Mouse (Mus musculus) lung, adult 18-20 months (tissue): Measurements from ENCODE around the gene Zfp536.
A peak's percentile ranks its signal among the peaks of the same experiment; 100 is the strongest.
"Not testable (repeated sequence)": the region's sequence is repeated elsewhere in the genome, so short reads cannot be mapped to it uniquely, and the experiment has no call there.

ENCODE experiments used
- DNase-seq, 2 experiments: peaks; one replicate each; pipeline ENCODE4 v3.0.0; 2022; ENCODE audit warnings: mixed read lengths in 2 of 2

The Zfp536 gene

DNA sequence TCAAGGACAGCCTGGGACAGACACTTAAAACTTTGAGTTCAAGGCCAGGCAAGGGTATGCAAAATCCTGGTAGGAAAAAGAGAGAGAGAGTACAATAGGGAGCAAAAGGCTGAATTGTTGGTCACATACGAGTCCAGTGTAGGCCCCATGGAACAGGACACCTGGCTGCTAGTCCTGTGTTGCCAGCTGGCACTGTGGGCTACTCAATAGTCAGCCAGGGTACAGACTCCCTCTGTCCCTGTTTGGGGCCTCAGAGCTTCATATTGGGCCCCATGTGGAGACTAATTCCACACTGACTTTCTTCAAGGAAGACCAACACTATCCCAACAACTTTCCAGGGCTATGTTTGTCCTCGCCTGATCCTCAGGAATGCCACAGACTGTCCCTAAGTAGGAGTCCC lies 87.1 kb downstream of the Zfp536 start:
- no peak for DNase-seq

DNA sequence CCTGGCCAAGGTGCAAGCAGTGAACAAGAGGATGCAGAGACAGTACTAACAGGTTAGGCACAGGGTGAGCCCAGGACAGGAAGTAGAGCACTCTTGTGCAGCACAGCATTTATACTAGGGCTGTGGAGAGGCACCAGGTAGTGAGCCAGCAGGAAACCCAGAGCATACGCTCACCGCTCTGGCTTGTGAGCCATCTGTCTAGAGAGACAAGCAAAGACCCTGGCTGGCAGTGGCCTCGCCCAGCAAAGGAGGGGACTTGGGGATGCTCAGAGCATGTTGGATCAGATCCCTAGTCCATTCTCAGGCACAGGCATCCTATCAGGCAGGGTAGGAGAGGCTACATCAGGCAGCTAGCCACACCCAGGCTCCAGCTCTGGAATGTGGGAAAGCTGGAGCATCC lies 88.2 kb downstream of the Zfp536 start:
- DNase-seq = no peak

- DNase-seq = no peak
Measured at GRCm38 (mm10) chr7:37681335-37681734, 92.1 kb downstream of the Zfp536 start.

GRCm38 (mm10) chr7:37663676-37664365 lies 109.6 kb downstream of the Zfp536 start:
- no peak for DNase-seq

DNA sequence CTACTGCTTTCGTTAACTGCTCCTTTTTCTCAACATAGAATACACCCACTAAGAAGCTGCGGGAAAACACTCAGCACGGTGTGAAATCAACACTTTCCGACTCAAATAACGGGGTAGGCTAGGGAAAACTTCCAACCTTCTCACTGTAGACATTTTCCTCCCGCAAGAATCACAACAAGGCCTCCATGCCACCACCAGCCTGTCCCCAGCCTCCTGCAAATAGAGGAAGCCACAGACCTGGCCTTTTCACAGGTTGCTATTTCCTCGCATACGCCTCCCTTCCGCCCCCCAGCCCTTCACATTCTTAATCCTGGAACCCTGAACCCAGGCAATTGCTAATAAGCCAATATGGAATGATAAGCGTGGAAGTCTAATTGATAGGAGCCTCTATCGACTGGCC lies 124.8 kb downstream of the Zfp536 start:
- no peak for DNase-seq

- no peak for DNase-seq
Measured at GRCm38 (mm10) chr7:37647917-37648615, 125.4 kb downstream of the Zfp536 start.

- no peak for DNase-seq
Measured at GRCm38 (mm10) chr7:37639740-37640397, 133.6 kb downstream of the Zfp536 start.

DNA sequence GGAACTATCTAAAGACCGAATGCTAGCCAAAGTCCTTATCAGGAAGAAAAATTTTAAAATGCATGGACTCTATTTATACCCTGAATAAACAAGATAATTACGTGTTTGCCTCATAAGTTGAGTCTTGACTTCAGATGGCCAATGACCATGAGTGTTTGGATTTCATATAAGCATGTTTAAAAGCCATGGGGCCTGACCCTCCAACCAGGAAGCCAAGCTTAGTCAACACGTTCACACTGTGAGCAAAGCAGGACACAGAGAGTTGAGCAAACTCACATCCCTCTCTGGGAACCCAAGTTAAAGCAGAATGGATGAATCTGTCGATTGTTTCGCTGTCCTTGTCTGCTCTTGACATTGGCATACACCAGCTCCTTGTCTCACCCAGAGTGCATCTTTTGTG lies 138.6 kb downstream of the Zfp536 start:
- DNase-seq = no peak

GRCm38 (mm10) chr7:37630410-37630809 lies 143.0 kb downstream of the Zfp536 start:
- DNase-seq = no peak

- DNase-seq = no peak
Measured at GRCm38 (mm10) chr7:37627897-37628510, 145.4 kb downstream of the Zfp536 start.

DNA sequence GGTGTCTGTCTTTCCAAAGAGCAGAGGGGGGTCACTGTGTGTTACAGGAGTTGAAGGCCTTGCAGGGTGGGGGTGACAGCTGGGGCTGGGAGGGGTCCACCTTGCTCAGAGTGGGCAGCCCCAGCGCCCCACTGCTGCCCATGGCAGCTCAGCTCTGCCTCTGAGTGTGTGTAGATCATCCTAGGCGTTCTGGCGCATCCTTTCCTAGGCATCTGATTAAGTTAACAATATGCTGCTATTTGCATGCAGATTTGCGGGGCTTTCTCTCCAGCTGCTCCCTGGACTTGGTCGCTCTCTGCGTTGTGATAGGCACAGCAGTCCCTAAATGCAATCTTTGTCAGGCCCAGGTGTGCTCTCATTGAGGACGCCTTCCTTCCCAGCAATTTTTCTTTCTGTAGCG lies 147.7 kb downstream of the Zfp536 start:
- no peak for DNase-seq

DNA sequence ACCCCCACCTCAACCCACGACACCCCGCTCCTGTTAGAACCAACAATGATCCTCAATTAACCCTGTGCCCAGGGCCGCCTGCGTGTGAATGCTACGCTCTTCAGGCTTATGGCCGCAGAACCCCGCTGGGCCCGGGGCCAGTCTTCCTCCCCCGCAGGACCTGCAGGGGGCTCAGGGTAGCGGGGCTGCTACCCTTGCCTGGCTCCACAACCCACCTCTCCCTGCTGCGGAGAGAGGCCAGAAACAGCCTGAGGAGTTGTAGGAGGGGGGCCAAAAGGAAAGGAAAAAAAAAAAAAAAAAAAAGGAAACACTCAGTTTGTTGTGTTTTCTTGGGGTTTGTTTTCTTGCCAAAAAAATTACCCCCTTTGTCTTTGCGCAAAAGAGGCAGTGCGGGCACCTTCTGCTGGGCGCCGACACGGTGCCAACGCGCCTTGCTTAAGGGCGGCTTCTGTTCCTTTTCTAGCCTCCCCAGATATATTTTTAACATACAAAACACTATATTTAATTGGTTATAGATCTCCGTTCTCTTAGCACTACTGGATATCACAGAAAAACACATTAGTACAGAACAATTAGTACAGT lies 148.6 kb downstream of the Zfp536 start:
- no peak for DNase-seq

- DNase-seq = peak in 1 of 2 experiments; percentile 23
Measured at GRCm38 (mm10) chr7:37623903-37624758, 149.3 kb downstream of the Zfp536 start.

DNA sequence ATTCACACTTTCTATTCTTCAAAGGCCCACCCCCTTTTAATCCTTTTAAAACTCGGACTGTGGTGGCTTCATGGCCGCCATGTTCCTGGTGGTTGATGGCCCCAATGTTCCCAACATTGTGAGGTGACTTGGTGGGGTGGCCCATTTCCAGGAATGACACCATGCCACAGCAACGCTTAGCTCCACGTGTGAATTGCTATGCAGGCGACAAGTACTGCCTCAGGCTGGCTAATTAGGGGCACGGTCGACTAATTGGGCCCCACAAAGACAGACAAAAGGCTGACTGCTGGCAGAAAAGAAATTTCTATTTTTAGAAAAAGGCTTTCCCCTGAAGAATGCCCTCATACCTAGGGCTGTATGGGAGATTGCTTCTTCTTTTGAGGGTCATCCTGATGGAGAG lies 154.2 kb downstream of the Zfp536 start:
- no peak for DNase-seq

DNA sequence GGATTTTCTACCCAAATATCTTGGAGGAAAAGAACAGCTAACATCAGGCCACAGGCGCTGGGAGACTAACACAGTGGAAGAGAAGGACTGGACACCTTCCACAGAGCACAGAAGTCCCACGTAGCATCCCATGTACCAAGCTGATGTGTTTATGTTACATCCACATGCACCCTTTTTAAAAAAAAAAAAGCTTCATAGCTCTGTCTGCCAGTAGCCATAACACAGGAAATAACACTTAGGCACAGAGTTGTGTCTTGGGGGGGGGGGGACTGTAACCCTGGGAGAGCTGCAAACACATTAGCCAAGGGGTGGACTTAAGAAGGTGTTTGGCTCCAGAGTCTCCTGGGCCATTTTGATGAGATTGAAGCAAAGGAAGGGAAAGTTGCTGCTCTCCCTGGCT lies 155.6 kb downstream of the Zfp536 start:
- DNase-seq = no peak

GRCm38 (mm10) chr7:37615932-37616331 lies 157.5 kb downstream of the Zfp536 start:
- DNase-seq = no peak

DNA sequence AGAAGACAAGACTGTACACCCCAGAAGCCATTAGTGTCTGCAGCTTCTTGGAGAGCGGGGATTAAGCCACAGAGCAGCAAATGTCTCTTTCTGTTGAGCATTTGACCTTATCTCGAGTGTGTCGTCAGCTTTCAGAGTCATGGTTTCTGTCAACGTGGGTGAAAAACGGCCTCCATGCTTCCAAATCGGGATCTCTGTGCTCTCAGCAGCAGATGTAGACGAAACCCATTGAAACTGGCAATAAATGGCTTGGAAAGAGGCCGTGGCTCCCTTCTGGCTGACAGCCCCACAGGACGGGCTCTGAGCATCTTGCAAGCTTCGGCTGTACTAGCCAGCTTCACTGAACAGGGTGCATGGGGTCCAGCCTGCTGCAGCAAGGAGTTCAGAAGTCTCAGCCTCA lies 159.1 kb downstream of the Zfp536 start:
- no peak for DNase-seq

DNA sequence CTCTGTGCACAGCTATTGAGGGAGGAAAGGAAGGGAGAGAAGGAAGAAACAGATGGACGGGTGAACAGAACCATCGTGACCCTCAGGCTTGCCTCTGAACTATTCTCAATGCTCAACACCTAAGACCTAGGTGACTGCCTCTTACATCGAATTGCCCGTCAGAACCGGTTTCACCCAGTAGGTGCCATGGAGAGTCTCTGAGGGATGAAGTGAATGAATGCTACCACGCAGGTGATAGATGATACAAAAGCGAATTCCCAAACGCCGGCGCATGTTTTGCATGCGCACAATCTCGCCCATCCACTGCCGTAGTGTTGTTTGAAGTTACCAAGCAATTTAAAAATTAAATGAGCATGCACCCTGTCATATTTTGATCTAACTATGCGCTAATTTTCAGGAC lies 164.9 kb downstream of the Zfp536 start:
- no peak for DNase-seq

- no peak for DNase-seq
Measured at GRCm38 (mm10) chr7:37607906-37608305, 165.5 kb downstream of the Zfp536 start.

DNA sequence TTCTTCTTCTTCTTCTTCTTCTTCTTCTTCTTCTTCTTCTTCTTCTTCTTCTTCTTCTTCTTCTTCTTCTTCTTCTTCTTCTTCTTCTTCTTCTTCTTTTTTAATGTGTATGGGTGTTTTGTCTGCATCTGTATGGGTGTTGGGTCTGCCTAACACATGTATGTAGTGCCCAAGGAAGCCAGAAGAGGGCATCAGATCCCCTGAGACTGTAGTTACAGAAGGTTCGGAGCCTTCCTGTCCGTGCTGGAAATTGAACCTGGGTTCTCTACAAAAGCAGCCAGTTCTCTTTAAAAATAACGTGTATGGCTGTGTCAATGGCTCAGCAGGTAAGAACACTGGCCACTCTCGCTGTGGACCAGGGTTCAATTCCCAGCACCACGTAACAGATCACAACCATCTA lies 167.0 kb downstream of the Zfp536 start:
- DNase-seq = no peak

GRCm38 (mm10) chr7:37603525-37603909 lies 169.9 kb downstream of the Zfp536 start:
- not testable (repeated sequence) for DNase-seq

- no peak for DNase-seq
Measured at GRCm38 (mm10) chr7:37602871-37603524, 170.4 kb downstream of the Zfp536 start.
